Mouse (Mus musculus): ENCODE data around the gene Ppm1l. TPM values are rescaled to one million over a fixed set of nuclear protein-coding genes. Genes with fewer than 3 reads are reported as not detected.
"Not testable (repeated sequence)": the region's sequence is repeated elsewhere in the genome, so short reads cannot be mapped to it uniquely, and the experiment has no call there.

The Ppm1l gene
- total RNA-seq, 2 experiments from 2014 or later: 23.6 to 24.5 TPM

DNA sequence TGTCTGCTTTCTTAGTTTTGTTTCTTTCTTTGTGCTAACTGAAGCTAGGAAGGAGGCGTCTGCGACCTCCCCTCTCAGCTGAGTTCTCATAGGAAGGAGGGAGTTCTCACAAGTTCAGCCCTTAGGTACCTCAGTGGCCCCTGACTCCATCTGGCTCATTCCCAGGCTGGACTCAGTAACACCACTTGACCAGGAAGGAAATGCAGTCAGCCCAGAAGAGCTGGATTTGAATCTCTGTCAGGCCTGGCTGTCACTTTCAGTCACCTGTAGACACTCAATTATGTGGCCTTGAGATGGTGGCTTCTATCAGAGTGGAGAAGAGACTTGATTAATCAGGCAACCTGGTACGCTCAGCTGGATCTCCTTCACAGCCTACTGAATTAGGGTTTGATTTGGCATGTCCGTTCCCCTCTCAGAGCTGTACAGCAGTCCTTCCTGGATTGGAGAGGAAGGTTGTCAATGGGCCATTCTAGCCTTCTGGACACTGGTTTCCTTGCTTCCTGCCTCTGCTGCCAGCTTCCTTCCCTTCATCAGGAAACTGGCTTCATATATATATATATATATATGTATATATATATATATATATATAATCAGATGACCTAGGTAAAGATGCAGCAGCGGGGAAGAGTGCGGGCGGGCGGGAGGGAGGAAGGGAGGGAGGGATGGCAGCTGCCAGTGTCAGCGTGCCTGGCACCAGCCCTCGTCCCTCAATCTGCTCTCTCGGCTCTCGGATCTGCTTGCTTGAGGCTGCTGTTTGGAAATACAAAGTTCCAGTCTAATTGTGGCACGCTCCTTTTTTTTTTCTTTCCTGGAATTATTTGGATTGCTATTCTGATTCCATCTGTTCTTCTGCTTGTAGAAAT is 45.1 kb downstream of the Ppm1l start:
- intact Hi-C loops (cut with DNase I): no loop called here

DNA sequence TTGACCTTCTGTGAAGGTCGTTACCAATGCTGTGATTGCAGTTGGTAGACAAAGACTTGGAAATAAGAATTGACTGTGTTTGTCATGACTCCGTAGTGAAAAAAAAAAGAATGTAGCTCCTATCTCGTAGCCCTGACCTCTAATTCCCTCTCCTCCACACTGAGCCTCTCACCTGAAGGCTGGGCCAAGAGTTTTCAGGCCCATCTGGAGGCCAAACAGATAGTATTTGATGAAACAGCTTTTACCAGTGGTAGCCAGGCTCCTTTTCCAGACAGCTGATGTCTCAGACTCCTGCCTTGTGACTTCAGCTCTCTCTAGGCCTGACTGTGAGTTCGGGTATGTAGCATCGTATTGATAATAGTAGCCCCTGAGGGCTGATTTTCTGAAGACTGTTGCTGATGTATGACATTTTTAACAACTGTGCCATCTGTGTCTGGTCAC is 45.7 kb downstream of the Ppm1l start:
- intact Hi-C loops (cut with DNase I): no loop called here
- DNase-seq (ENCODE audit: low spot score): no peak

More for the DNA sequence above, 45.1 kb downstream of the Ppm1l start:
- no peak for DNase-seq (ENCODE audit: low spot score)

DNA sequence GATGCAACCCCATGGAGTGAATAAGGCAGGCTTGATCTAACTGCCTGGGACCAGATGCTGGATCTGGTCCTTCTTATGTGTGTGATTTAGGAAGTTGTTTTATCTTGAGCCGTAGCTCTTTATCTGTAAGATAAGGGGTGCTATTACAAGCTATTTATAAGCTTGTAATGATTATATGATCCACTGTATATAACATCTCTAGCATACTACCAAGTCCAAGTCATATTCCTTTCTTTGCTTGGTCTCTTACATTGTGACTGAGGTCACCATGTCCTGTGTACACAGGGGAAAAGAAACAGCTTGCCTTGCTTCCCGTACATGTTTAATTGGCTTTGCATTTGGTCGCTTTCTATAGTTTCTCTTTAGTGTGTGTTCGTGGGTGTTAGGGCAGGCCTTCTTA is 46.2 kb downstream of the Ppm1l start:
- intact Hi-C loops (cut with DNase I): no loop called here

DNA sequence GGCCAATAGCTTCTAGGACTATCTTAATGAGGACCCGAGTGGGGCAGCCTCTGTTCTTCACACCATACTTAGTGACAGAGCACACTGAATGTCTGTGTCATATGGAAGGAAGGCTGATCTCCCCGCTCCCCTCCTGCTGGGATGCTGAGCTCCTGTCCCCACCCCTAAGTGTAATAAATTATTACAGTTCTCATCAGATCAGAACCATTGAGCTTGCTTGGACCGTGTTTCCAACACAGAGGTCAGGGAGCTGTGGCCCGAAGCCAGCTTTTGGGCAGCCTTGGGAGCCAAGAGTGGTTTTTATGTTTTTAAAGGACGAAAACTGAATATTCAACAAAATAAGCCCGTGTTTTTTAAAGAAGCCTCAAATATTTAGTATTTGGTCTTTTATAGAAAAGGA is 47.5 kb downstream of the Ppm1l start:
- intact Hi-C loops (cut with DNase I): no loop called here

More for the DNA sequence above, 46.2 kb downstream of the Ppm1l start:
- DNase-seq (ENCODE audit: low spot score): no peak

DNA sequence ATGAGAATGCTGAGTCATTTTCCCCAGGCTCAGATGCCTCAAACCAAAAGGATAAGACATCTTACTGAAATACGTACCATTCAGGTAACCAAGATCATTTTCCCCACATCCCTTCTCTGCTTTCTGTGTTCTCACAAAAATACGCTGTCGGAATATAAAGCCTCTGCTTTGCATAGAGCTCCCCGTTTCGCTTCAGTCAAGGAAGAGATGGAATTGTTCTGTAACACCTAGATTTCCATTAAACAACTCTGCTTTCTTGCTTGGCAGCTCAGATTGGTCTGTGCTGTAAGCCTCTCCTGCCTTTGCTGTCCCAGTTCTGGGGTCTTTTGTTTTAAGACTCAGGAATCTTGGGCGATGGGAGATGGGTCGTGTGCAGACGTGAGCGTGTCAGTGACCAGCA is 51.3 kb downstream of the Ppm1l start:
- no peak for DNase-seq (ENCODE audit: low spot score)
- intact Hi-C loops (cut with DNase I): no loop called here

More for the DNA sequence above, 47.5 kb downstream of the Ppm1l start:
- DNase-seq (ENCODE audit: low spot score): no peak

DNA sequence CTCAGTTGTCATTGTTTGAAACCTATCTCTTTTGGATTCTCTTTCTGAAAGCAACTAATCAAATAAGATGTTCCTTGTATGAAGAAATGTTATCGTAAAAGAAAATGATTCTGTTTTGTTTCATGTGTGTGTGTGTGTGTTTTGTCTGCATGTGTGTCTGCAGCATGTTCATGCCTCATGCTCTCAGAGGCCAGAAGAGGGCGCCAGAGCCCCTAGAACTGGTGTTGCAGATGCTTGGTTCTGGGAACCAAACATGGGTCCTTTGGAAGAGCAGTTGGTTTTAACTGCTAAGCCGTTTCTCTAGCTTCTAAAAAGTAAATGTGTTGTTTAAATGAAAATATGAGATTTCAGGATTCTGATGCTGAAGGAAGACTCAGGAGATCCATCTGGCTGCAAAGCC is 56.1 kb downstream of the Ppm1l start:
- intact Hi-C loops (cut with DNase I): no loop called here
- no peak for DNase-seq (ENCODE audit: low spot score)

DNA sequence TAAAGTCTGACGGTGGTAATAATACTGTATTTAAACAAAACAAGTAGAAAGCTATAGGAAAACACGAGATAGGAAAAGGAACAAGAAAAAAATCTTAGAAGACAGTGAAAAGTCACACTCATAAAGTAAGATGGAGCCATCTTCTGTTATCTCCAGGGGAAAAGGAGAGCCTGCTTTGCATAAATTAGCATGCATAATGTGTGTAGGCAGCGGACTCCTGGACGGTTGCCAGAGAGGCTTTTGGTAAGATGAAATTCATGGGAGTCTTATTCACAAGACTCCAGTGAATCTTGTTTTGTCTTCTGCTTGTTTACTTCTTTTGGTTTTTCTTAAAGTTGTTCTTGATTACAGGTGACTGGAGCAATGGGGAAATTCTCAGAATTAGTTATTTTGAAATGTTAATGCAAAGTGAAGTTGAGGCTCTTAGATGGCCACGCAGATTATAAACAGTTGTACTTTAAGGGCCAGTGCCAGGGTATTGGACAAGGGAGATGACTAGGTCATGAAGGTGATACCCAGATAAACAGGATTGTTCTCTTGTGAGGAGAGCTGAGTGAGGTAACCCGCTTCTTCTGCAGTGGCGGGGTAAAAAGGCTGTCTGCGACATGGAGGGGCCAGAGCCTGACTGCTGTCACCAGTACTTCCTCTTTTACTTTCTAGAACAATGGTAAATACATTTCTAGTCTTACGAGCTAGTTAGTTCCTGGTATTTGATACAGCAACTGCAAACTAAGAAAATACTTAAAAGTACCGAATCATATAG is 57.1 kb downstream of the Ppm1l start:
- intact Hi-C loops (cut with DNase I): no loop called here
- no peak for DNase-seq (ENCODE audit: low spot score)

DNA sequence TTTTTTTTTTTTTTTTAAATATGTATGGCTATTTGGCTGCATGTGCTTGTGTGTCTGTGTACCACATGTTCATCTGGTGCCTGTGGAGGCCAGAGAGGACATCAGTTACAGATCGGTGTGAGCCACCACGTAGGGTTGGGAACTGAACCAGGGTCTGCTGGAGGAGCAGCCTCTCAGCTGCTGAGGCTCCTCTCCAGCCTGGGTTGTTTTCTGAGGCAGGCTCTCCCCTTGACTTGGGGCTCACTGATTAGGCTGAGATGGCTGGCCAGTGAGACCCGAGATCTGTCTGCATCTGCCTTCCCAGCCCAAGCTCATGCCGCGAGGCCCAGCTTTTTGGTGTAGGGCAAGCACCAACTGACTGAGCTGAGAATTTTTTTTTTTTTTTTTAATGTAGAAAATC is 57.9 kb downstream of the Ppm1l start:
- intact Hi-C loops (cut with DNase I): no loop called here
- no peak for DNase-seq (ENCODE audit: low spot score)

DNA sequence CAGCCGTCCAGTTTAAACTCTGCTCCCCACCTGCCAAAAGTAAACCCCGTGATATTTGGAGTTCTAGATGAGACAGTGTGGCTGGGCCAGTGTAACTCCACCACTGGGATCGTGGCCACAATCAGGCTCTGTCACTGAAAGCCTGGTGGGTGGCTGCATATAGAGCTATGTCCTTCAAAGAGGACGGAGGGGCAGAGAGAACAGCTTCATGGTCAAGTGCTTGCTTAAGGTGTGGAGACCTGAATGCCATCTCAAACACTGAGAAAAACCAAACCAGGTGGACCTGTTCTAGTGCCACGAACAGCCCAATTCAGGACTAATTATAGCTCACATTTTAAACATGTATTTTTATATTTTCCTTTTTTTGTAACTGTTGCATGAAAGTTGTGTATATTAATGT is 58.3 kb downstream of the Ppm1l start:
- intact Hi-C loops (cut with DNase I): no loop called here
- DNase-seq (ENCODE audit: low spot score): no peak

DNA sequence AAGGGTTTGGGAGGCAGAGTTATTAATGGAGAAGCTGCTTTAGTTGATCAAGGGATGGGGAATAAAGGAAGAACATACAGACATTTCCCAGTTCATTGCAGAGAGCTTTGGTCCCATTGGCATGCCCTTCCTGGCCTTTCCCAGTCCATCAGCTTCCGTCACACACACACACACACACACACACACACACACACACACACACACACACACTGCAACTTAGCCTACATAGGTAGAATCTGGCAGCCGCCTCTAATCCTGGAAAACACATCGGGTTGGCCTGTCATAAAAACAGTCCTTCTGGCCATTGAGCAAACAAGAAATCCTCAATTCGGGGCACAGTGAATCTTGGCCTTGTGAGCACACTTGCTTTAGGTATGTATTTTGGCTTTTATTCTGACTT is 64.6 kb downstream of the Ppm1l start:
- intact Hi-C loops (cut with DNase I): no loop called here
- no peak for DNase-seq (ENCODE audit: low spot score)

DNA sequence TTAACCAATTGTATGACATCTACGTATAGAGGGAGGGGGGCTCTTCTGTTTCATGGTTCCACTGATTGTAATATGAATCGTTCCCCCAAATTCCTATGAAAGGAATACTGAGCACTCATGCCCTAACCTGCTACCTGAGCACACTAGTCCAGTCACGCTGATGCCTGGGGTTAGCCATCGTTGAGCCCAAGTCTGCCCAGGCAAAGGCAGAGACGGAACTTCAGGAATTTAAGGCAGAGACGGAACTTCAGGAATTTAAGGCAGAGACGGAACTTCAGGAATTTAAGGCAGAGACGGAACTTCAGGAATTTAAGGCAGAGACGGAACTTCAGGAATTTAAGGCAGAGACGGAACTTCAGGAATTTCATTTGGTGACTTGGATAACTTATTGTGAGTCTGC is 75.2 kb downstream of the Ppm1l start:
- intact Hi-C loops (cut with DNase I); DNase-seq (ENCODE audit: low spot score): not testable (repeated sequence)

DNA sequence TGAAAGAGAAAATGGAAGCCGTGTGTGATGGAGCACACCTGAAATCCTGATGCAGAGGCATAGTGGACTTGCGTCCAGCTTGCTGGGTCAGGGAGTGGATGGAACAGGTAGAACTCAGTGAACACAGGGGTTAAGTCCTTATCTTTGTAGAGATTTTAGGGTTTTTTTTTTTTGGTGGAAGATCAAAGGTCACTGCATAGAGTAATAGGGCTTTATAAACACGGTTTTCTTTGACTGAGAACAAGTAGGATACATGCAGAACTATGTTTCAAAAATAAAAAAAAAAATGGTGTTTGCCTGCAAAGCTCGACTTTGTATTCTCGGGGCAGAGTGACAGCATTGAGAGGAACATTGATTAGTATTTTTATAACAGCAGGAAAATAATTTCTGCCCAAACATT is 75.6 kb downstream of the Ppm1l start:
- DNase-seq (ENCODE audit: low spot score): no peak
- intact Hi-C loops (cut with DNase I): no loop called here

DNA sequence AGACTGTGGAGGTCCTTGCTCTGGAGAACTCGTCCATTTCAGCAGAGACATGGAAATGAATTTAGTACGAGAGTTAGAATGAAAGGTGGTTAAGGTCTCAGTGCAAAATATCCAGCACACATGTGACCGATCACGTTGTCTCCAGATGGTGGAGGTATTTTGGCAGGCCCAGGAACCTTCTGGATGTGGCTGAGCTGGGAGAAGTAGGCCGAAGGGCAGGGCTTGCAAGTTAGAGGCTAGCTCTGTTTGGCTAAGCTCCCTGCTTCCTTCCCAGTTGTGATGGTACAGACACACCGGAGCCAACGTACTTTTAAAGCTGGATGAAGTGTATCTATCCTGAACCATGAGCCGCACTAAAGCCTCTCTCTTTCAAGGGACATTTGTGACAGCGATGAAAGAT is 76.4 kb downstream of the Ppm1l start:
- DNase-seq (ENCODE audit: low spot score): no peak
- intact Hi-C loops (cut with DNase I): no loop called here

DNA sequence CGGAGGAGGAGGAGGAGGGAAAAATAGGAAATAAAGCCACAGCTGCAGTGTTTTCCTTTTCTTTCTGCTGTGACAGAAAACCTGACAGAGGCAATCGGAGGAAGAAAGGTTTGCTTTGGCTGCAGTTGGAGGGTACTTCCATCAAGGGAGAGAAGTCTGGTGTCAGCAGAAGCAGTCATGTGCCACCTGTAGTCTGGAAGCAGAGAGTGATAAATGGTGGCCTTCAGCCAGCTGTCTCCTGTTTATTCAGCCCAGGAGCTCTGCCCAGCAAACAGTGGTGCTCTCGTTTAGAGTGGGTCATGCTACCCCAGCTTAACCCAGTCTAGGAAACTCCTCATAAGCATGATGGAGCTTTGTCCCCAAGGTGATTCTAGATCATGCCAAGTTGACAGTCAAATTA is 77.3 kb downstream of the Ppm1l start:
- intact Hi-C loops (cut with DNase I): no loop called here
- DNase-seq (ENCODE audit: low spot score): no peak

DNA sequence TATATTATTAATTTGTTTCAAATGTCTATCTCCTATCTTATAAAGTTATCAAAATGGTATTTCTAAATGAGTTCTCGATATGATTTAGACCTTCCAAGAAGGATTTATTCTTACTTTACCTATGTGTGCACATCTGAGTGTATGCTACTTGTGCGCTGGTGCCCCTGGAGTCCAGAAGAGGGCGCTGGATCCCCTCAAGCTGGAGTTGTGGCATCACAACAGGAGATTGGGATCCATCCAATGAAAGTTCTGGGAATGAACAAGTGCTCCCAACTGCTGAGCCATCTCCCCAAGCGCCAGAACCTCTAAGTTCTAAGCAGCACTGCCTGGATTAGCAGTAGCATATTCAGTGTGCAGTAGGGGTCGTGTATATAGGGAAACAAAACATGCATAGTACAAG is 78.4 kb downstream of the Ppm1l start:
- intact Hi-C loops (cut with DNase I): no loop called here
- no peak for DNase-seq (ENCODE audit: low spot score)

DNA sequence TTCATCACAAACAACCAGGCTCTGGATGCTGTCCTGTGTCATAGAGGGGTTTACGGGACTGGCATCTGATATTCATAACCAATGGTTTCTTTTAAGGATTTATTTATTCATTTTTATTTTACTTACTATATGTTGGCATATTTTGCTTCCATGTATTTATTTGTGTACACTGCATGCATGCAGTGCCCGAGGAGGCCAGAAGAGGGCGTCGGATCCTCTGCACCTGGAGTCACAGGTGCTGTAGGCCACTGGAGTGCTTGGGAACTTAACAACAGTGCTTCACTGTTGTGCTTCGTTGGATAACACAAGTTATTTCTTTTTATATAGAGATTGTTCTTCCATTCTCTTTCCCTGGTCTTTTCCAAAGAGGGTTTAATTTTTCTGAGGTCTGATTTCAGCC is 81.1 kb downstream of the Ppm1l start:
- intact Hi-C loops (cut with DNase I): no loop called here

DNA sequence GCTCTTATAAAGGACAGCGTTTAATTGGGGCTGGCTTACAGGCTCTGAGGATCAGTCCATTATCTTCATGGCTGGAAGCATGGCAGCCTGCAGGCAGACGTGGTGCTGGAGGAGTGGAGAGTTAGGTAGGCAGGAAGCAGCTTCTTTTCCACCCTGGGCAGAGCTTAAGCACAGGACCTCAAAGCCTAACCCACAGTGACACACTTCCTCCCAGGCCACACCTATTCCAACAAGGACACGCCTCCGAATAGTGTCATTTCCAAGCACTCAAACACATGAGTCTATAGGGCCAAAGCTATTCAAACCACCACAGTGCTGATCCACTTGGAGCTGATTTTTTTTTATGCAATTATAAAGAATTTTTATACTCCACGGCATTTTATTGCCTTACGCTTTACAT is 82.7 kb downstream of the Ppm1l start:
- no peak for DNase-seq (ENCODE audit: low spot score)
- intact Hi-C loops (cut with DNase I): no loop called here

More for the DNA sequence above, 81.1 kb downstream of the Ppm1l start:
- no peak for DNase-seq (ENCODE audit: low spot score)

DNA sequence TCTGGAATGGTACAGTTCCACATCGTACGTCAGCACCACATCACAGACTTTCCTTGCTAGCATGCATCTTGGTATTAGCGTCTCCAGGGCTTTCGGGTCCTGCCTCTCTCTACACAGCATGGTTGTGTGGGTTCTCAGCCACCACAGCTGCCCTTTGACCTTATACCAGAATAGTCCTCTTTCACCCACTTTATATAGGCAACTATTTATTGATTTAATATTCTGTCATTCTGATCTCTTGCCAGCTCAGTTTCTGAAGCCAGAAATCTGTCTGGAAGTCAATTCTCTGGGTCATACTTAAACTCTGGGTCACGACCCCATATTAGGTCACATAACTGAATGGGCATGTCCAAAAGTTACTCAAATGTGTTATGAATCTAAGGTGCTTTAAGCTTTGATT is 86.5 kb downstream of the Ppm1l start:
- intact Hi-C loops (cut with DNase I): no loop called here
- DNase-seq (ENCODE audit: low spot score): no peak

DNA sequence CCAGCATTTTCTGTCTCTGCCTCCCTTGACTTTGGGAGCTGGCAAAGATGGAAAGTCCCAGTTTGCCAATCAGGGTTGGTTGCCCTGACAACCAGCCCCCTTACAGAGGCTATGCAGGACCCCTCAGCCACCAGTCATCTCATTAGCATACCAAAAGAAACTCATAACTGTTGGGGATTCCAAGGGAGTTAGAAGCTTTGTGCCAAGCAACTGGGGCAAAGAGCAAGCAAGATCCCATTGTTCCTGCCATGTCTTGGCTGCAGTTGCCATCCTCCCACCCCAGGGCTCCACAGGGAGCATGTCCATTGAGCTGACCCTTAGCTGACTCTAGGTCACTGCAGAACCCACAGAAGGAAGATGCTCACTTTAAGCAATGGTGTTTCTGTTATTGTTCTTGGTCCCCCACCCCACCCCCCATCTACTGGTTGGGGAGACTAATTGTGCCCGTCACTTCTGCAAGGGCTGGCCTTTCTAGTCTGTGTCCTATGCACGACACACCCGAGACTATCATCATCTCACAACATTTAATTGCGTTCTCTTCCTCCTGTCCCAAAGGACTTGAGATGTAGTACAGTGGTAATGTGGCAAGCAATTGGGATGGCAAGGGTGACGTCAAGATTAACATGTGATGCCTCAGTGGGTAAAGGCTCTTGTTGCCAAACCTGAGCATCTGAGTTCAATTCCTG is 89.7 kb downstream of the Ppm1l start:
- no peak for DNase-seq (ENCODE audit: low spot score)
- intact Hi-C loops (cut with DNase I): no loop called here

DNA sequence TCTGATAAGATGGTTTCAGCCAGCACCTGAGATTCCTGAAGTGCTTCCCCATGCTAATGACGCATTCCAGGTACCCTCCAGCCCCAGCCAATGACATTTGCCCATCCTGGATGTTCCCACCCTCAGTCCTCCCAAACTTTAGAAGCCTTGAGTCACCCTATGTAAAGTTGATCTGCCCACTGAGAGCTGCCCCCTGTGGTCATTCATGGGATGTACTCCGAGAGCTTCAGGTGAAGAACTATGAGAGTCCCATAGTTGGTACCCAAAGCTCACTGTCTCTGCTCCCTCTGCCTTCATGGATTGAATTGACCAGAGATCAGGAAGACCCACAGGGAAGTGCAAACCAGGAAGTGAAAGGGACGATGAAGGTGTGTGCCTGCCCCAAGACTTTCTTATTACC is 91.4 kb downstream of the Ppm1l start:
- intact Hi-C loops (cut with DNase I): no loop called here
- DNase-seq (ENCODE audit: low spot score): no peak

DNA sequence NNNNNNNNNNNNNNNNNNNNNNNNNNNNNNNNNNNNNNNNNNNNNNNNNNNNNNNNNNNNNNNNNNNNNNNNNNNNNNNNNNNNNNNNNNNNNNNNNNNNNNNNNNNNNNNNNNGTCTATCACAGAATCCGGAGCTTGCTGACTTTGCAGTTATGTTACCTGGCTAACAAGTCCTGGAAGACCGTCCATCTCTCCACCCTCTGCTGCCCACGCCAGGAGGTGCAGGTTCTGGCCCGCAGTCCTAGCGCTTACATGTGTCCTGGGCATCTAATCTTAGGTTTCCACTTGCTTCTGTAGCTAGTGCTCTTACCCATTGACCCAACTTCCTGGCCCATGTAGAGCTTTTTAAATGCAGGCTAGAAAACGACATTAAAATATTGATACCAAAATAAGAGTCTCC is 99.5 kb downstream of the Ppm1l start:
- DNase-seq (ENCODE audit: low spot score): no peak
- intact Hi-C loops (cut with DNase I): no loop called here

All from heart, postnatal 25 days (tissue).